Mouse (Mus musculus) liver, embryonic 11.5 days (tissue): ENCODE measurements around the gene Rerg. TPM values are rescaled to one million over a fixed set of nuclear protein-coding genes. Genes with fewer than 3 reads are reported as not detected.

Experiments used
- ATAC-seq: fragments of 200-750 bp; cut with Nextera tagmentation; replicated peaks from 2 replicates; pipeline ENCODE4 v1.8.0; 2017; ENCODE audit warnings: moderate number of reproducible peaks, mild to moderate bottlenecking, moderate TSS enrichment, moderate library complexity; ENCODE audit not compliant: low FRiP score
- DNase-seq: peaks from one replicate; pipeline ENCODE4 v3.0.0-alpha.2; 2017; ENCODE audit warnings: low spot score
- H3K27ac ChIP-seq: fragments of 300-500 bp; sonication (generic); 2 replicates; pipeline ENCODE4 v1.5.1; 2014; ENCODE audit warnings: mild to moderate bottlenecking, low read depth, low read length, control low read depth
- H3K27me3 ChIP-seq: fragments of 300-500 bp; sonication (generic); replicated peaks from 2 replicates; pipeline ENCODE4 v1.6.1; 2014; ENCODE audit warnings: low read length, mixed read lengths; ENCODE audit not compliant: control insufficient read depth, insufficient read depth
- H3K36me3 ChIP-seq: fragments of 300-500 bp; sonication (generic); 2 replicates; pipeline ENCODE4 v1.6.1; 2014; ENCODE audit warnings: mild to moderate bottlenecking, low read length, moderate library complexity, mixed read lengths; ENCODE audit not compliant: control insufficient read depth, insufficient read depth
- H3K4me1 ChIP-seq: fragments of 300-500 bp; sonication (generic); replicated peaks from 2 replicates; pipeline ENCODE4 v1.6.1; 2014; ENCODE audit warnings: low read length, mixed read lengths; ENCODE audit not compliant: control insufficient read depth, insufficient read depth
- H3K4me2 ChIP-seq: fragments of 300-500 bp; sonication (generic); 2 replicates; pipeline ENCODE4 v1.6.1; 2014; ENCODE audit warnings: mild to moderate bottlenecking, control low read depth, moderate library complexity
- H3K4me3 ChIP-seq: fragments of 300-500 bp; sonication (generic); 2 replicates; pipeline ENCODE4 v1.5.1; 2014; ENCODE audit warnings: low read depth, low read length, control low read depth
- H3K9ac ChIP-seq: fragments of 300-500 bp; sonication (generic); 2 replicates; pipeline ENCODE4 v1.6.1; 2014; ENCODE audit warnings: low read depth, low read length, control low read depth
- H3K9me3 ChIP-seq: fragments of 300-500 bp; sonication (generic); 2 replicates; pipeline ENCODE4 v1.6.1; 2016; ENCODE audit warnings: low read length, inconsistent platforms, mixed read lengths; ENCODE audit not compliant: control insufficient read depth
- WGBS: fragments of 180-500 bp; shearing (Covaris S2); extraction: QIAGEN DNeasy Blood & Tissue Kit; methylation state at CpG from one replicate; pipeline ENCODE4 v1.1.7; 2014; 5-methylcytosine and 5-hydroxymethylcytosine counted together
- polyA plus RNA-seq: library from polyadenylated mRNA; unstranded; fragments of >200 nt; fragmentation: Nextera tagmentation; extraction: Ambion mirVana; gene quantifications from 2 replicates; pipeline ENCODE4 v1.2.1, GENCODE M21; 2014

The Rerg gene
- polyA plus RNA-seq, 1 experiment from 2014 or later: 3.4 TPM

DNA sequence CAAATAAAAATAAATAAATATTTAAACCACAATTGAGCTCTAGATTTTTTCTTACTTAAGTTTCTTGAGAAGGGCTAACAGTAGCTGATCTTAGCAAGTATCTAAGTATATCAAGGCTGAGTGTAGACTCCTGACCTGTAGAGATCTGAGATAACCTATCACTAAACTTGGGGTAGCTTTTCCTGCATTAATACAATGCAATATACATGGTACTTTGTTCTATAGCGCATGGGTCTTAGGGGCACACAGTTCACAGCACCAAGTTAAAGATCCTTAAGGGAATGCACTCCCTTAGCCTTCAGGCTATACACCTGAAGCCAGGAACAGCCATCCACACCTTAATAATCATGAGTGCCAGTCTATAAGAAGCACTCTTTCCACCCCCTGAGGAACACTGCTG is 38.5 kb downstream of the Rerg start:
- Histone ChIP-seq H3K9me3 (no peaks in the 10 kb centered on the region), H3K27me3 (no peaks in the 10 kb centered on the region), H3K36me3 (no peaks in the 10 kb centered on the region), H3K9ac (no peak overlapping the region), H3K4me2 (no peak overlapping the region), H3K27ac (no peak overlapping the region), H3K4me3 (no peak overlapping the region), H3K4me1 (no peaks in the 10 kb centered on the region; the same call in 1 of the 2 replicates)
- ATAC-seq: no peak
- WGBS: 84% methylated on average over 1 of the region's 1 CpGs
- DNase-seq: no peak

DNA sequence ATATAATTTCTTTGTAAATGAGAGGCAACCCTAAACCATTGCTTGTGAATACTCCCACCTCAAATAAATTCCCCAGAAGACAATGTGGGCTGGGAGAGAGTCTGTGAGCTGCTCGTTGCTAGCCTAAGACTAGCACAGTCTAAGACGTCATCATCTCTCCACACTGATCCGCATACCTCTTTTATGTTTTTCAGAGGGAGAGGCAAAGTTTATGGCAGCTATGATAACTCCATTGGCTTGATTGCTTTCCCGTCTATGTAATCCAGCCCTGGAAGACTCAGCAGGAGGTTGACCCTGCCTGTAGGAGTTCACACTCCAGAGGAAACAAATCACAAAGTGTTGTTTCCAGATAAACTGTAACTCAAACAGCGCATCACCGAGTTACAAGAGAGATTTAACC is 38.9 kb downstream of the Rerg start:
- no peaks in the 10 kb centered on the region; the same call in 1 of the 2 replicates for H3K4me1 ChIP-seq

DNA sequence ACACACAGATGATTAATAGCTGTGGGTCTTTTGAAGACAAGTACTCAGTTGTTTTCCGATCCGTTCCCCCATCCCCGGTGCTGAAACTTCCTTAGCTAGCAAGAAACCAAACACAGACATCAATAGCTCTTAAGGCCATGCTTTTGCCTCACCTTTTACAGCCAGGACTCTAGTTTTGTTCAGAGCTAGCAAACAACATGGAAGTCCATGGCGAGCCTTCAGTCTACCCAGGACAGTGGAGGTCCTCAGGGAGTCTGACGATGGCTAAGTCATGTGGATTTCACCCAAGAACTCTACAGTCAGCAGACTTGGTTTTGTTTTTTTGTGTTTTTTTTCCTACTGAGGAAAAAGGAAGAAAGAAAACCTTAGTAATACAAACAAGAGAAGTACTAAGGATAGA is 43.4 kb downstream of the Rerg start:
- WGBS: 65% methylated on average over 5 of the region's 5 CpGs
- H3K4me3 ChIP-seq: no peak overlapping the region
- no peaks in the 10 kb centered on the region for H3K9me3 ChIP-seq
- H3K27me3 ChIP-seq: no peaks in the 10 kb centered on the region
- 0 out of 2 replicates have a peak, but pooled peaks cover 7% of the 10 kb centered on the region for H3K4me1 ChIP-seq
- H3K36me3 ChIP-seq: no peaks in the 10 kb centered on the region
- H3K9ac ChIP-seq: no peak overlapping the region
- ATAC-seq (no peak), DNase-seq (no peak)
- H3K4me2 ChIP-seq: no peak overlapping the region
- no peak overlapping the region for H3K27ac ChIP-seq

More for the DNA sequence above, 38.9 kb downstream of the Rerg start:
- H3K27ac ChIP-seq: no peak overlapping the region
- no peak overlapping the region for H3K4me3 ChIP-seq
- no peaks in the 10 kb centered on the region for H3K36me3 ChIP-seq
- no peak overlapping the region for H3K9ac ChIP-seq
- no peak for ATAC-seq
- H3K4me2 ChIP-seq: no peak overlapping the region
- H3K27me3 ChIP-seq: no peaks in the 10 kb centered on the region
- DNase-seq: no peak
- no peaks in the 10 kb centered on the region for H3K9me3 ChIP-seq
- 33% methylated on average over 6 of the region's 6 CpGs for WGBS

- H3K4me3 ChIP-seq: no peak overlapping the region
- H3K9me3 ChIP-seq: no peaks in the 10 kb centered on the region
- no peak for DNase-seq
- no peak overlapping the region for H3K27ac ChIP-seq
- H3K9ac ChIP-seq: no peak overlapping the region
- H3K36me3 ChIP-seq: no peaks in the 10 kb centered on the region
- H3K4me1 ChIP-seq: 0 out of 2 replicates have a peak, but pooled peaks cover 7% of the 10 kb centered on the region
- H3K27me3 ChIP-seq: no peaks in the 10 kb centered on the region
- no peak overlapping the region for H3K4me2 ChIP-seq
- 23% methylated on average over 2 of the region's 2 CpGs for WGBS
- no peak for ATAC-seq
These were observed 44.1 kb downstream of the Rerg start for GRCm38 (mm10) chr6:137126224-137126623.

GRCm38 (mm10) chr6:137125433-137125832 is 44.9 kb downstream of the Rerg start:
- ATAC-seq (no peak), DNase-seq (no peak)
- WGBS: 37% methylated on average over 9 of the region's 9 CpGs
- Histone ChIP-seq H3K4me2 (no peak overlapping the region), H3K4me3 (no peak overlapping the region), H3K4me1 (0 out of 2 replicates have a peak, but pooled peaks cover 7% of the 10 kb centered on the region), H3K9ac (no peak overlapping the region), H3K9me3 (no peaks in the 10 kb centered on the region), H3K27me3 (no peaks in the 10 kb centered on the region), H3K27ac (no peak overlapping the region), H3K36me3 (no peaks in the 10 kb centered on the region)

GRCm38 (mm10) chr6:137125006-137125405 is 45.3 kb downstream of the Rerg start:
- Histone ChIP-seq H3K9ac (no peak overlapping the region), H3K9me3 (no peaks in the 10 kb centered on the region), H3K36me3 (no peaks in the 10 kb centered on the region), H3K27me3 (no peaks in the 10 kb centered on the region), H3K27ac (no peak overlapping the region), H3K4me2 (no peak overlapping the region), H3K4me3 (no peak overlapping the region), H3K4me1 (0 out of 2 replicates have a peak, but pooled peaks cover 7% of the 10 kb centered on the region)
- ATAC-seq (no peak), DNase-seq (no peak)
- 46% methylated on average over 3 of the region's 3 CpGs for WGBS

DNA sequence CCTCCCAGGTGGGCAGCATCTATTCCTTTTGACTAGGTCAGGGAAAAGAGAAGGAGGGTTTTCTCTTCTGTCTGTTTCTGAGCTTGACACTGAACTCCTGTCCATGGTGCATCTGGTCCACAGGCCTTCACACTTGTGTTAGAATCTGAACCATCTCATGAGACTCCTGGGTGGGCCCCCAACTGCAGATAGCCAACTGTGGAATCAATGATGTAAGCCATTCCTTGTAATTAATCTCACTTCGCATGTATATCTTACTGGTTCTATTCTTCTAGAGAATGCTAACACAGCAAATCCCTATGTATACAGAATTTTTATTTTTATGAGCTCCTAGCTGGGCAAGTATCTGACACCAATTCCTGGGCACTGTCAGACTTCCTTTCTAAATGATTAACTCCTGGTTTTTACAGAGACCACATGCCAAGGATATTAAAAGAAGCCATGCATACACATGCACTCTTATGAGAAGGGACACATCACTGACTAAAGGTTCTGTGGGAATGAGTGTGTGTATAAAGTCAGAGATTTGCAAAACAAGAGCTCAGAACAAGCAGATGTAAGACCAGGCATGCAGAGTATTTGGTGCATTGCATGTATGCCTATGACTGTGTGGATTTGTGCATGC is 53.3 kb downstream of the Rerg start:
- Histone ChIP-seq H3K4me1 (no peaks in the 10 kb centered on the region), H3K9me3 (no peaks in the 10 kb centered on the region), H3K36me3 (no peaks in the 10 kb centered on the region), H3K27ac (no peak overlapping the region), H3K4me3 (no peak overlapping the region), H3K4me2 (no peak overlapping the region), H3K27me3 (no peaks in the 10 kb centered on the region), H3K9ac (no peak overlapping the region)
- no peak for DNase-seq
- no peak for ATAC-seq
- WGBS: 88% methylated on average over 1 of the region's 1 CpGs

DNA sequence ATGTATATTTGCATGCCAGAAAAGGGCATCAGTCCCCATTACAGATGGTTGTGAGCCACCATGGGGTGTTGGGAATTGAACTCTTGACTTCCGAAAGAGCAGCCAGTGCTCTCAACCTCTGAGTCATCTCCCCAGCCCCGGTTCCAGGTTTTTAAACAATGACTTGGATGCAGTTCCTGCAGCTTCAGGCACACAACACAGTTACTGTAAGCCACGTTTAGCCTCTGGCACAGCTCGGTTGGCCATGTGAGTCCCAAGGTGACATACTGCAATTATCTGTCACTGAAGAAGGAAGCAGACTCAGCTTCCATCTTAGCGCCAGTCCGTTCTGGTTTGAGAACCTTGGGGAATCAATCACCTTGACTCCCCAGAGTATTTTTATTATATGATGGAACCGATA is 55.4 kb downstream of the Rerg start:
- Histone ChIP-seq H3K36me3 (no peaks in the 10 kb centered on the region), H3K27me3 (no peaks in the 10 kb centered on the region), H3K27ac (no peak overlapping the region), H3K4me2 (no peak overlapping the region), H3K9me3 (no peaks in the 10 kb centered on the region), H3K4me3 (no peak overlapping the region), H3K9ac (no peak overlapping the region), H3K4me1 (no peaks in the 10 kb centered on the region)
- WGBS: 71% methylated on average over 7 of the region's 7 CpGs
- ATAC-seq (no peak), DNase-seq (no peak)

- H3K27me3 ChIP-seq: no peaks in the 10 kb centered on the region
- no peak overlapping the region for H3K4me2 ChIP-seq
- no peaks in the 10 kb centered on the region for H3K9me3 ChIP-seq
- no peak overlapping the region for H3K27ac ChIP-seq
- H3K9ac ChIP-seq: no peak overlapping the region
- no peaks in the 10 kb centered on the region for H3K36me3 ChIP-seq
- WGBS: 66% methylated on average over 9 of the region's 9 CpGs
- no peak overlapping the region for H3K4me3 ChIP-seq
- no peaks in the 10 kb centered on the region for H3K4me1 ChIP-seq
- ATAC-seq (no peak), DNase-seq (no peak)
These were observed 59.0 kb downstream of the Rerg start for GRCm38 (mm10) chr6:137111266-137111813.
